Mouse (Mus musculus): Measurements from ENCODE around the gene Lat2.
A peak's percentile ranks its signal among the peaks of the same experiment; 100 is the strongest.

Gene Lat2

DNA sequence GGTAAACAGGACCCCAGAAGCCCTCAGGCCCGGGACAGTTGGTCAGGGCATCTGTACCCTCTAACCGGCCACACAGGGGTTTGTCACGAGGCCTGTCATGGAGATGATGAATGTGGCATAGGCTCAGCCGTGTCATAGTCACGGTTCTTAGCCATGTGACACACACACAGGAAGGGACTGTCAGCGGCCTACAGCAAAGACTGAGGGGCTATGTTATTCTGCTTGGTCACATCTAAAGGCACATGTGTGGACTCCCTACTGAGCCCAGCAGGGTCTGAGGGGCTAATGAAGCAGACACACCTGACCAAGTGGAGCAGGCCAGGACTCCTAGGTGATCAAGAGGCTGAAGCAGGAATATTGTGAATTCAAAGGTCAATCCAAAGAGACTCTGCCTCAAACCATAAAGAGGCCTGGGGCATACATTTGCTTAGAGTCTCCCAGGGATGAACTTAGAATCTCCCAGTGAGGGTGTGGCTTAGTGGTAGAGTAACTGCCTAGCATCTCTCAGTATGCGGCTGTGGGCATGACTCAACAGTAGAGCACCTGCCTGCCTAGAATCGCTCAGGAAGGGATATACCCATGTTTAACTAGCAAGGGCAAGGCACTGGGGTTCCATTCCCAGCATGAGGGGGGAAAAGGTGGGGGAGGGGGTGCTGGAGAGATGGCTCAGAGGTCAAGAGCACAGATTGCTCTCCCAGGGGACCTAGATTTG, 2.9 kb downstream of the Lat2 start:
- no peak for DNase-seq

DNA sequence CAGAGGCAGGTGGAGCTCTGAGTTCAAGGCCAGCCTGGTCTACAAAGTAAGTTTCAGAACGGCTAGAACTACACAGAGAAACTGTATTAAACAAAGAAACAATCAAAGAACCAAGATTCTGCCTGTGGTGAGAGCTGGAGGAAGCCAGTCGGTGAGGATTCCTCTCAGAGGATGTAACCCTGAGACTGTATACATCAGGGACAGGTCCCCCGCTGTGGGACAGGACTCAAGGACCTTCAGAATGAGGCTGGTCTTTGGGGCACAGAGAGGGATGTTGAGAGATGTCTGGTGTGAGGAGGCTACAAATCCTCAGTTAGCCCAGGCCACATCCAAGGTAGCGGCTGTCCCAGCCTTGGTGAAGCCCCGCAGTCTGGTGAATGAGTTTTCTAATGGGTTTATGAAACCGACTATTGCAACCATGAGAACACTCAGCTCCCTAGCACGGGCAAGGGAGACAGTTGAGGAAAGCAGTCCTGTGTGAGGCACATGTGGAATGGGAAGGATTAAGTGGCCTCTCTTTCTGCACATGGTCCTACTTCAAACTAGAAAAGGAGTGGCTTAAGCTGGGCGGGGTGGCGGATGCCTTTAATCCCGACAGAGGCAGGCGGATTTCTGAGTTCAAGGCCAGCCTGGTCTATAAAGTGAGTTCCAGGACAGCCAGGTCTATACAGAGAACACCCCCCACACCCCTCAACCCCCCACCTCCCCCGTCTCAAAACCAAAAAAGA, 4.7 kb downstream of the Lat2 start:
- DNase-seq: no peak

DNA sequence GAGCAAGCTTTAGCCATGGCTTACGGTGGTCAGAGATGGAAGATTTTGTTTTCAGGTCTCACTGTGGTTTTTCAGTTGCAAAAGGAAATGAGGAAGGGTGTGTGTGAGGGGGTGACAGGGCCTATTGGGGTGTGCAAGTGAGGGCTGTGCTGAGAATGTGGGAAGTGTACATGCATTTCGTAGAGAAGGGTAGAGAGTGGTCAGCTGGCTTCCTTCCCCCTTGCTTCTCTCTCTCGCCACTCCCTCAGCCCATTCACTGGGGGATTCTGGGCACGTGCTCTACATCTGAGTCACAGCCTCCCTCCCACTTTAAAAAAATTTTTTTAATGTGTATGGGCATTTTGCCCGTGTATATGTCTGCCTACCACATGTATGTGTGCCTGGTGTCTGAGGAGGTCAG, 7.7 kb downstream of the Lat2 start:
- DNase-seq: no peak

DNA sequence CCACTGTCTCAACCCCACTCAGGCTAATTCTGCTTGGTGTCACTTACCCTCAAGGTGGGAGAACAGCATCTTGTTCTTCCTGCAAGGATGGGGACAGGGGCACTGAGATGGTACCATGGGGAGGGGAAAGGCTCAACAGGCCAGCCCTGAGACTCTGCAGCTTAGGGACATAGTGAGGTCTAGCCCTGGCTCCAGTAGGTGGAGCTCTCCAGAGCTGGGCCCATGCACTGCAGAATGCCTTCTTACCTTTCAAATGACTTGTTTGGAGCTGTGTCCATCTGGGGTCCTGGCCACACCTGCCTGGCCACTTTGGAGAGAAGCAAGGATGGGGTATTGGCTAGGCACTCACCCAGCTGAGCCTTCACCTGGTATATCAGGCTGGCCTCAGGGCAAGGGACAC, 8.5 kb downstream of the Lat2 start:
- DNase-seq: no peak

DNA sequence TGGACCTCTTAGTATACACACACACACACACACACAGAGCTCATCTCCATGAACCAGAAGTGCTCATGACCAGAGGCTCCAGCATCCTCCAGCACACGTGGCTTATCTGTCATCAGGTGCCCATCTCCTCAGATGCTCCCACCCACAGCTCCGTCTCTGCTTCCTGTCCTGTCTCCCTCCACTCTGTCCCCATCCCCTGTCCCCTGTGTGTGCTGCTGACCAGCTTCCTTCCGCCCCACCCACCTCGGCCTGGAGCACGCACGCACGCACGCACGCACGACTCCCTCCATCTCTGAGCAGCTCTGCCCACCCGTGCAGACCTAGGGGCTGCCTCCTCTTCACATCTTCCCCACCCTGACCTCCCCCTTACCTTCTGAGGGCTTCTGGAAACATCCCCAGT, 10.4 kb downstream of the Lat2 start:
- no peak for DNase-seq

DNA sequence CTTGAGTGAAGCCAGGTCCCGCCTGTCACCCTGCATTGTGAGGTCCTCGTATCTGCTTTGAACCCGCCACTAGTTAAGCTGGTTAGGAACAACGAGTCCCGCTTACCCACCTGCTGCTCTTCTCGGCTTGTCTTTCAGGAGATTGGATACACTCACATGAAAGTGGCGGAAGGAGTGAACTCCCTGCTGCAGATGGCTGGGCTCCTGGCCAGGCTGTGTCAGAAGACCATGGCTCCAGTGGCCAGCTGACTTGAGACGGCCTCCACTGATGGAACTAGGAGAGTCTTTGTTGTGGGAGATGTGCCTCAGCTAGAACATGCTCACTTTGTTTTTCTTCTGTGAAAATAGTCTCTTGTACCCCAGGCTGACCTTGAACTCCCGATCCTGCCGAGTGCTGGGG, 17.1 kb downstream of the Lat2 start:
- DNase-seq: no peak

DNA sequence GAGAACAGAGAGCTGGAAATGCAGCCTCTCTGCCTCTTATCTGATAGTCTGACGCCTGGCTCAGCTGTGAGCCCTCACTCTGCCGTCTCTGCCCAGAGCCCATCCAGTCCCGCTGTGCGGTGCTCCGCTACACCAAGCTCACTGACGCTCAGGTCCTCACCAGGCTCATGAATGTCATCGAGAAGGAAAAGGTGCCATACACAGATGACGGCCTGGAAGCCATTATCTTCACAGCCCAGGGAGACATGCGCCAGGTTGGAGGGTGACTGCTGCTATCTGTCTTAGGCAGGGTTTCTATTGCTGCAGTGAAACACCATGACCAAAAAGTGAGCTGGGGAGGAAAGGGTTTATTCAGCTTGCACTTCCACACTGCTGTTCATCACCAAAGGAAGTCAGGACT, 21.7 kb downstream of the Lat2 start:
- DNase-seq: no peak

DNA sequence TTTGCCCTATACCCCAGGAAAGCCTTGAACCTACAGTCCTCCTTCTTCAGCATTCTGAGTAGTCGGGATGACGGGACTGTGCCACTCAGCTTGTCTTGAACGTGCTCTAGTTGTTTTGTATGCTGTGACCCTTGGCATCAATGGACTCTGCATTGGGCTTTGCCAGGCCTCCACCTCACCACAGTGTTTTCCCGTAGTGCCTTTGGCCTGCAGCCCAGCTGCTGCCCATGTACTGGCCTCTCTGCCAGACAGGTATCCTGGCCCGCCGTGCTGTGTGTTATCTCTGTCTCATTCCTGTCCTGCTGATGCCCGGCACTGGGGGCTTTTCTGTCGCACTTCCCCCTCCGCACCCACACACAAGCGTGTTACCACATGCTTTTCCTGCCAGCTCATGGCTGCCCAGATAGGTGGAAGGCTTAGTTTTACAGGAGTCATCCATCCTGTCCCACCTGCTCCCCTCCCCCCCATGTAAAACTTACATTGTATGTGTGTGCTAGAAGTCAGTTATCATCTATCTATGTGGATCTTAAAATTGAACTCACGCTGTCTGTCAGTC, 22.7 kb downstream of the Lat2 start:
- no peak for DNase-seq

DNA sequence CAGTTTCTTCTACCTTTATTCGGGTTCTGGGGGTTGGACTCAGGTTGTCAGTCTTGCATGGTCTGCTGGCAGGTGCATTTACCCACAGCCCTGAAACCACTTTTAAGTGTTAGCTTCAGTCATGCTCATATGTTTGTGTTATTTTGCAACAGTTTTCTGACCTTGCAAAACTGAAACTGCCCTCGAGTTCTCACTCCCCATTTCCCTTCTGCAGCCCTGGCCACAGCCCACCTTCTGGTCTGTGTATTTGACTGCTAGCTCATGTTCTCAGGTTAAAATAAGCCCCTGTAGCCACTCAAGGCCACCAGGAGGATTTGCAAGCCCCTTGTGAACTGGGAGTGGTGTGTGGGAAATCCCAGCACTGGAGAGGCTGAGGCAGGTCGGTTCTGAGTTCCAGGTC, 24.9 kb downstream of the Lat2 start:
- DNase-seq: no peak

DNA sequence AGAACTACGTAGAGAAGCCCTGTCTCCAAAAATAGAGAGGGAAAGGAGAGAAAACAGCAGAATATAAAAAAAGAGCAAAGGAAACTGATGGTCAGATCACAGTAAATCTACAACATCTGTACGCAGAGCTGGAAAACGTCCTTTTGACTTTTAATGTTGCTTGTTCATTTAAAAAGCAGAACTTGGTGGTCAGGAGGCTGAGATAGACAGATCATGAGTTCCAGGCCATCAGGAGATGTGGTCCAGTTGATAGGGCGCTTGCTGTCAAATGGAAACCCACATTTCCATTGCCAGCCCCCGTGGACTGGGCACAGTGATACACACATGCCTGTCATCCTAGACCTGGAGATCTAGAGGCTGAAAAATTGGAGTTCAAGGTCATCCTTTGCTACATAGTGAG, 30.0 kb downstream of the Lat2 start:
- no peak for DNase-seq

DNA sequence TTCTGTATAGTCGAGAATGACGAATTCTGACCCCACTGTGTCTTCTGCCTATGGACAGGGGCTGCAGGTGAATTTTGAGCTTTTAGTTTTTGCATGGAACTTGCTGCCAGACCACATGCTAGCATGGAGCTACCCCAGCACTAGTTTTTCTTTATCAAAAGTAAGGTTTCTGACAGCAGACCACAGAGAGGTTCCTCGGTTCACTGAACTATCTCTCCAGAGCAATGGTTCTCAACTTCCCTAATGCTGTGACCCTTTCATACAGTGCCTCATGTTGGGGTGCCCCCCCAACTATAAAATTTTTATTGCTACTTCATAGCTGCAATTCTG, 31.0 kb downstream of the Lat2 start:
- no peak for DNase-seq

DNA sequence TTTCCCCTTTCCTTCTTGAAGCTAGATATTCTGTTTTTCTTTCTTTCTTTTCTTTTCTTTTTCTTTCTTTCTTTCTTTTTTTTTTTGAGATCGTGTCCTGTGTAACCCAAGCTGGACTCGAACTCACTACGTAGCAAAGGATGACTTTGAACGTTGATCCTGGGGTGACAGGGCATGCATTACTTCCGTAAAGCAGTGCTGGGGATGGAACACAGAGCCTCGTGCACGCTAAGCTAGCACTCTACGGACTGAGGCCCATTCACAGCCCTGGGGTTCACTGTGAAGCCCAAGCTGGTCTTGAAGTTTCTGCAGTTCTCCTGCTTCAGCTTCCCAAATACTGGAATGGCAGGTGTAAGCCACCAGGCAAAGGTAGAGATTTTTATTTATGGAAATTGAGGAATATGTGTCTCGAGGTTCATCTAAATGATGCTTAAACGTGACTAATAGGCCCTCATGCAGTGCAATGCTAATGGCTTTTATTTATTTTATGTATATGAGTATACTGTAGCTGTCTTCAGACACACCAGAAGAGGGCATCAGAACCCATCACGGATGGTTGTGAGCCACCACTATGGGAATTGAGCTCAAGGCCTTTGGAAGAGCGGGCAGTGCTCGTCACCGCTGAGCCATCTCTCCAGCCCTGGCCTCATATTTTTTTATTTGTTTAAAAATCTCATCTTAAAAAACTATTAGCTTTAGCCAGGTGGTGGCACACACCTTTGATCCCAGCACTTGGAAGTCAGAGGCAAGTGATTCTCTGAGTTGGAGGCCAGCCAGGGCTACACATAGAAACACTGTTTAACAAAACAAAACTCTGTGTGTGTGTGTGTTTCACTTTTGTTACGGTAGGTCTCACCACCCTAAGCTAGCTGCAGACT, 31.6 kb downstream of the Lat2 start:
- peak in 1 of 2 experiments; percentile 19 for DNase-seq

DNA sequence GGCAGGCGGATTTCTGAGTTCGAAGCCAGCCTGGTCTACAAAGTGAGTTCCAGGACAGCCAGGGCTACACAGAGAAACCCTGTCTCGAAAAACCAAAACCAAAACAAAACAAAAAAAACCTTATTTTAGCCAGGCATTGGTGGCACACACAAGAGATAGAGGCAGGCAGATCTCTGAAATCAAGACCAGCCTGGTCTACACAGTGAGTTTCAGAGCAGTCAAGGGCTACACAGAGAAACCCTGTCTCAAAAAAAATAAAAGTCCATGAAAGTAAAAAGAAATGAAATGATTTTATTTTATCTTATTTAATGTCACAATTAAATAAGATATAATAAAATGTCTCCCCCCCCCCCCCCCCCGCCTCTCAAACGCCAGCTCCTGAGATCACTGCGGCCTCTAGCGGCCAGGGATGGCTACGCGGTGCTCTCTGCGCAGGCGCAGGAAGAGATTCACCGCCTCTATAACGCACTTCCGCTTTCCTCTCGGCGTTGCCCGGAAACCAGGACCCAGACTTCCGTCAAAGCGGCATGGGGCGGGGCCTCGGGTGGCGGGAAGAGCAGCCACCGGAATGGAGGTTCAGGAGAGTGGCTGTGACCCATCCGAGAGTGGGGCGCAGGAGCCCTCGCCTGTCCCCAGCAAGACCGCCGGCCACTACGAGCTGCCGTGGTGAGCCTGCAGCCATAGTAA, 32.5 kb downstream of the Lat2 start:
- DNase-seq: peak; percentile 97 to 98

DNA sequence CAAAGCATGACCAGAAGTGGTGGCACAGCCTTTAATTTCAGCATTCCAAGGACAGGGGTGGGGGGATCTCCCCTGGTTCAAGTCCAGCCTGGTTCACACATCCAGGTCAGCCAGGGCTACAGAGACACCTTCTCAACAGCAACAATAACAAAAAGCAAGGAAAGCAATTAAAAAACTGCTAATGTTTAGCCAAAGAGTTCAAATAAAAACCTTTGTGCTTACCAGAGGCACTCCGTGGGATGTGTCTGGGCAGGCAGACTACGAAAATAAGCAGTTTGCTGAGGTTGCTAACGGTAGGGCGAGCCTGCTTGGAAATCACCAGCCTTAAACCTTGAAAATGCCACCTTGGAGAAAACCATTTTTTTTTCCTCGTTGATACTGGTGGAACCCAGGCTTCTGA, 33.7 kb downstream of the Lat2 start, which contains the start of gene Rfc2:
TSS of gene Rfc2 (plus strand) at position 221 of the 400 bp plus-strand sequence.
- DNase-seq: no peak

DNA sequence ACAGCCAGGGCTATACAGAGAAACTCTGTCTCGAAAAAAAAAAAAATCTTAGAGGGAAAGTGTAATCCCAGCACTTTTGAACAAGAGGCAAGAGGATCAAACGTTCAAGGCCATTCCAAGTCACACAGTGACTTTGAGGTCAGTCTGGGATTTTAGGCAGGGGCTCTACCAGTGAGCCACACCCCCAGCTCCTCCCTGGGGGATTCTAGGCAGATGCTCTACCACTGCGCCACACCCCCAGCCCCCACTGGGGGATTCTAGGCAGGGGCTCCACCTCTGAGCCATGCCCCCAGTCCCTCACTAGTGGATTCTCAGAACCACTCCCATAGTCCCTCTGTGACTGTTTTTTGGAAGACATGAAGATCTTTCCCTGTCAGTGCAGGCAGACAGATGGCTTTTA, 35.7 kb downstream of the Lat2 start:
- DNase-seq: no peak

DNA sequence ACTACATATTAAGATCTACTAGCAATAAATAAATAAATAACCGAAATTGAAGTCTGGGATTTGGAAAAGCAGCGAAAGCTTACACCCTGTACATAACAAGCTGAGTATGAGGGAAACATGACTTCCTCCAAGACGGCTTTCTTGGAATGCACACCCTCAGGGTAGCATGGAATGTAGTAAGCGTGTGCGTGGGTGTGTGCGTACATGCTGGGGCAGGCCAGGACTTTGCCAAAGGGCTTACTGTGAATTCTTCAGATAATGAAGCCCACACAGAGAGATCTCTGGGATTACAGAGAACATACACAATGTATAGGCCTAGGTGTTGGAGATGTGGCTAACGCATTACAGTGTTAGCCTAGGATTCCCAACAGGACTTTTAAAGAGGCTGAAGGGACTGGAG, 37.3 kb downstream of the Lat2 start:
- no peak for DNase-seq

DNA sequence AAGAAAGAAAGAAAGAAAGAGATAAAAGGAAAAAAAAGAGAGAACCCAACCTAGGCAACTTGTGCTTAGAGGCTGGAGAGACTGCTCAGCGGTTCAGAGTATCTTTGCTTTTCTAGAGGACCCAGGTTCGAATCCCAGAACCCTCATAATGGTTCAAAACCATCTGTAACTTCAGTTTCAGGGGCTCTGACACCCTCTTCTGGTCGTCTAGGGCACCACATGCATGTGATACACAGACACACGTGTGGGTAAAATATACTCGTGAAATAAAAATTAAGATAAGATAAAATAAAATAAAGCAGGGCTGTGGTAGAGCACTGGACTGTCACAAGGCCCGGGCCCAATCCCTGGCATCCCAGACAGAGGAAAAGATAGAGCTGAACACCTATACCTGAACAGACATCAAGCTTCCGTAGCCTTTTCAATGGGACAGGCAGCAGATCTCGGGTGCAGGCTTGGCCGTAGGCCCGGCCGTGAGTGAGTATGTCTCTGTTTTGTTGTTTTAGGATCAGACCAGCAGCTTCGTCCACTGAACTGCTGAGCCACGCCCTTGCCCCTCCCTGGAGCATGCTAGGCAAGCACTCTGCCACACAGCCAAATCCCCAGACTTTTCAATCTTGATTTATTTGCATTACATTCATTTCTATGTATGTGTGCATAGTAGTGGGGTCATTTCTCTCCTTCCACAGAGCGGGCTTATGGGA, 38.2 kb downstream of the Lat2 start:
- DNase-seq: no peak

DNA sequence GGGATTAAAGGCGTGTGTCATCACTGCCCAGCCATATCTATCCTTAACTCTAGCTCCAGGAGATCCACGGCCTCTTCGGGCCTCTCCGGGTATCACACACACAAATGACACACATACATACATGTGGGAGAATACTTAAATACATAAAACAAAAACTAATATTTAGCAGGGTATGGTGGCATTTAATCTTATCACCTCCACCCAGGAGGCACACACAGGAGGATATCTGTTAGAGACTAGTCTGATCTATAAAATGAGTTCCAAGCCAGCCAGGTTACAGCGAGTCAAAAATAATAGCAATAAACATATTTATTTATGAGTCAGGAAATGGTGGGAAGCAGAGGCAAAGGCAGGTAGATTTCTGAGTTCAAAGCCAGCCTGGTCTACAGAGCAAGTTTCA, 39.0 kb downstream of the Lat2 start:
- no peak for DNase-seq

DNA sequence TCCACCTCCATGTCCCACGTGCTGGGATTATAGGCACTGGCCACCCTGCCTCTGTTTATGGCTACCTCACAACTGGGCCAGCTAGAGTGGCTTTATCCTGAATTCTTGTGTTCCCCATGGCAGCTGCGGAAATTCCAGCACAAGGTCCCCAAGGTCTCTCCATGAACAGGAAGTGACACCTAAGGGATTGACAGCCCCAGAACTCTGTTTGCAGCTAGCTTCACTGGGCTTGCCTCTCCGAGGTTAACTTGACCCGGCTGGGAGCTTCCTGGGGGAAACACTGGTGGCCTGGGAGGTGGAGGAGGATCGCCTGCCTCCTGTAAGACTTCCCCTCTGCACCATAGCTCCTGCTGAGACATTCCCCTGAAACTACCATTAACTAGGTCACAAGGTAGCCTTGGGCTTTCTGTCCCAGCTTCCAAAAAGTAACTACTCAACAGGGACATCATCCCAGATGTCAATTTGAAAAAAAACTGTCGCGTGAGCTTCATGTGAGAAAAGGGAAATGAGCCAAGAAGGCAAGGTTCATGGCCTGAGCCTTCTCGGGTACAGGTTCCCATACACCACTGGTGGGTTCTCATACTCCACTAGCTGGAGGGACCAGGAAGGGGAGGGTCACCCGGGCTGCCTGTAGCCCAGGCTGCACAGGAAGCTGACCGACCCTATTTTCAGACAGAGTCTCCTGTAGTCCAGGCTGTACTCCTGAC, 42.2 kb downstream of the Lat2 start:
- peak in 1 of 2 experiments; percentile 28 for DNase-seq

DNA sequence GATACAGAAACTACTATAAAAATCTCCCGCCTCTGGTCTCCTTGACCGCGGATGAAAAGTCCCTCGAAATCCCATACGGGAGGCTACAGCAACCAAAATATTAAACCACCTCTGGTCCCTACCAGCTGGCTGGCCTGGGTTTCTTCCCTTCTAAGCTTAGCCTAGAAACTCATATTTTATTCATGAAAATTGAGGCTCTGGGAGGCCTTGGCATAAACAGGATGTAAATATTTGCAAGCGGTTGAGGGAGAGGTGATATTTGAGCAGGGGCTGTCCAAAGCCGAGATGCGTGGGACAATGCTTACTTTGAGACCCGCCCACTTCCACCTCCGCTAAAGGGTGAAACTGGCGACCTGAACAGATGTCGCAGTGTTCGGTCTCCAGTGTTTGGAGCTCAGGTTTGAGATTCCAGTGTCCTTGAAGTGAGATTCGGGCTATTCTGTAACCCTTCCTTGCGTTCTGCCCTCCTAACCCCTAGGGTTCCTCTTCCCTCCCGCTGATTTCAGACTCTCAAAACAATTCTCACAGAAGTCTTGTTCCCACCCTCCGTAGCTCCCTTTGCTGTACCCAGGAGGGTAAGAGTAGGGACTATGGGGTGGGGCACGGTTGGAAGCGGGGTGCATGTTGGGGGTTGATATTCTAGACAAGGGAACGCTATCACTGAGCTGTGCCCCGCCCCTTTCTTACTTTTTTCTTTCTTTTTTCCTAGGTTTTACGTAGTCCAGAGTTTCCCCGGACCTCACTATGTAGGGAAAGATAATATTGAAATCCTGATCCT, 42.9 kb downstream of the Lat2 start:
- DNase-seq: peak; percentile 37 to 61
